Mouse (Mus musculus): ENCODE measurements at regions not wholly inside any gene's neighbourhood (a gene's known extent, or its start where the extent isn't known, plus 50 kb on each side); places are given as distances from the start of the nearest gene placed in this dataset.

DNA sequence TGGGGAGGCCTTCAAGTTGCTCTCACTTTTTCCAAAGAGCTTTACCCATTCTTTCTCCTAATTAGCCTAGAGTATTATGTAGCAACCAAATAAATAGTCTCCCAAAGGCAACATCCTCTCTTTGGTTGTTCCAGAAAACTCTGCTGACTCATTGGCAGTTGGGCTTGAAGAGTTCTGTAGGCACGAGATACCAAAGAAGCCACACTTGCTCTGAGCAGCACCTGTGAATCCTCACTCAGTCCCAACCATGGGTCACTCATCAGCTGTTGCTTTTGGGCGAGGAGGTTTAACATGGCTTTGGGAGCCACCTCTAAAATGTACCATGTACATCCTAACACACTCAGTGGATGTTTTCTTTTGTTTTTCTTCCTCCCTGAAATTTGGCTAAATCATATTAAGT lies 197.9 kb upstream of the Egfl6 start:
- no peak for TF ChIP-seq TCF12 (IDR thresholded peaks at IDR 0.05; ENCODE audit: low read depth, low read length)
- no peak for TF ChIP-seq EP300 (IDR thresholded peaks at IDR 0.05; ENCODE audit: low read length)
- TF ChIP-seq CHD1 (IDR thresholded peaks at IDR 0.05; ENCODE audit: low read depth, low read length), result no peak
- no peak for TF ChIP-seq MAZ (IDR thresholded peaks at IDR 0.05; ENCODE audit: low read depth, low read length)
- TF ChIP-seq ZC3H11A (IDR thresholded peaks at IDR 0.05; ENCODE audit: low read depth, low read length), result no peak
- no peak for TF ChIP-seq TBP (conservative IDR thresholded peaks at IDR 0.05; ENCODE audit: low read depth, low read length)

Data from CH12.LX (cell line).